Mouse (Mus musculus) c-Kit-negative CD71-positive TER-119-positive erythroid progenitor cells, embryonic 14.5 days (primary cell): ENCODE data around the gene Ubr4.

ENCODE experiments used
- DNase-seq: peaks from one replicate; pipeline ENCODE4 v3.0.0-alpha.2; 2013; ENCODE audit warnings: low read depth, low spot score

Ubr4 gene

DNA sequence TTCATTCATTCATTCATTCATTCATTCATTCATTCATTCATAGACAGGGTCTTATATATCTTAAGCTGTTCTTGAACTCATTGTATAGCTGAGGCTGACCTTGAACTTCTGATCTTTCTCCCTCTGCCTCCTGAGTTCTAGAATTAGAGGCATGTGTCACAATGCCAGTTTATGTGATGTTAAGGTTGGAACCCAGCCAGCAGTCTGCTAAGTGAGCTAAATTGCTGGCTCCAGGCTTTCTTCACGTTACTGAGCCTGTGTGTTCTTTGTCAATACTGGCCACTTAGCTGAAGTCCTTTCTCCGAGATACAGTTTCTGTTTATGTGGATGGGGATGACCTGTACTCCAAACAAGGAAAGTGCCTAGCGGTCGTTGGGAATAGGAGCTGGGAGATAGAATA is 78.5 kb downstream of the Ubr4 start:
- DNase-seq, result no peak

DNA sequence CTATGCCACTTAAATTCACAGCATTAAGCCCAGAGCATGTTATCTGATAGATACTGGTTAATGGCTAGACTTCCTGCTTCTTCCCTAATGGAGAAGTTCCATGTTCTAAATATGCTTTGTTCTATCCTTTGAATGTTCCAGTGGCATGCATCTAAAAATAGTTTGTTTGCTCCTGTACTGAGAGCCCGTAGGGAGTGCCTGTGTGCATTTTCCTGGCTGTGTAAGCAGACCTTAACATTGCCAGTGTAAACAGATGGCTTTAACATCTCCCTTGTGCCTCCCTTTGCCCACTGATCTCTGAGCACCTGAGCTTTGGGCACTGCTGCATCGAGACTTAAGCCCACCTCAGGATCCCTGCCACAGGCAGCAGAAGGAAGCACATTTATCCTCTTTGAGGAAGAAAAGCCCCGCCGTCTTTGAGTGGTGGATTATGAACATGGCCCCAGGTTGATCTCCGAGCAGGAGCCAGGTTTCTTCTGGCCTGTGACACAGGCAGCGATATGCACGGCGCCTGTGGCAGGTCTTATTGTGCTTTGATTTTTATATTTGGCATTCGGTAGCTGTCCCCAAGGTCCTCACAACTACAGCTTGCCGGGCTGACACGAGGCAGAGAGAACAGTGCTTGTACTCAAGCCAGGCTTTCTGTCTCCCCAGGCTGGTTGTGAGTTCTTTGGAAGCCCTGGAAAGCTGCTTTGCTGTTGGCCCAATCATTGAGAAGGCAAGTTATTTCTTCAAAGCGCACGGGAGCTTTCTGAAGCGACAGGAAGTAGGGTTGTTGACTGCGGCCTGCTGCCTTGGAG is 80.8 kb downstream of the Ubr4 start:
- no peak for DNase-seq

DNA sequence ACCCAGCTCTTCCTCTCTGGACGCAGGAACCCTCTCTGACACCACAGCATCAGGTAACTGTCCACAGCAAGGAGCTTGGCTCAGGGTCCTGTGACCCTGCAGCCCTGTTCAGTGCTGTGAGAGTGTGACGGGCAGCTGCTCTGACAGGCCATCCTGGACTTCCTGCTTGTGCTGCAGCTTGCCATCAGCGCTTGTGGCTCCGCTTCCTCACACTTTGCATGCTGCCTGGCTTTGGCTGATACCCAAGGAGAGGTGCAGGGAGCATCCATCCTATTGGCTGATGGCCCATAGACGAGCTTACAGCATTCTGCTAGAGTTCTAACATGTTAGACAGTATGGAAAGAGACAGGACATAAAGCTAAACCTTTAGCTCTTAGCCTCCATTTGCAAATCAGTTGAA is 88.8 kb downstream of the Ubr4 start:
- DNase-seq, result no peak

DNA sequence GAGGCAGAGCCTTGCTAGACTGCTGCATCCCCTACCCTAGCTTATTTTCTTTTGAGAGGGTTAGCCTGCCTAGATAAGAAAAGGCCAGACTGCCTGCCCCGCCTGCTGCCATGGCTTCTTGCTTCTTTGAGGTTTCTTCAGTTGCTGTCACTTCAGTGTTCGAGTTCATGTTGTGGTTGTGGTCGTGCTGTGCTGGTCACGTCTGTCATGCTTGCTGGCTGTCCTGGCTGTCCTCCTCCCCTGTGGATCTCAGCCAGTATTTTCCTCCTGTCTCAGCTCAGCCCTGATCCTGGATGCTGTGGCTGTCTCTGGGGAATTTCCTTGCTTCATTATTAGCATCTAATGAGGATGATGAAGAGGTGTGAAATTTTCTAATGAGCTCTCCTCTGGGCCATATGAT is 89.4 kb downstream of the Ubr4 start:
- no peak for DNase-seq

DNA sequence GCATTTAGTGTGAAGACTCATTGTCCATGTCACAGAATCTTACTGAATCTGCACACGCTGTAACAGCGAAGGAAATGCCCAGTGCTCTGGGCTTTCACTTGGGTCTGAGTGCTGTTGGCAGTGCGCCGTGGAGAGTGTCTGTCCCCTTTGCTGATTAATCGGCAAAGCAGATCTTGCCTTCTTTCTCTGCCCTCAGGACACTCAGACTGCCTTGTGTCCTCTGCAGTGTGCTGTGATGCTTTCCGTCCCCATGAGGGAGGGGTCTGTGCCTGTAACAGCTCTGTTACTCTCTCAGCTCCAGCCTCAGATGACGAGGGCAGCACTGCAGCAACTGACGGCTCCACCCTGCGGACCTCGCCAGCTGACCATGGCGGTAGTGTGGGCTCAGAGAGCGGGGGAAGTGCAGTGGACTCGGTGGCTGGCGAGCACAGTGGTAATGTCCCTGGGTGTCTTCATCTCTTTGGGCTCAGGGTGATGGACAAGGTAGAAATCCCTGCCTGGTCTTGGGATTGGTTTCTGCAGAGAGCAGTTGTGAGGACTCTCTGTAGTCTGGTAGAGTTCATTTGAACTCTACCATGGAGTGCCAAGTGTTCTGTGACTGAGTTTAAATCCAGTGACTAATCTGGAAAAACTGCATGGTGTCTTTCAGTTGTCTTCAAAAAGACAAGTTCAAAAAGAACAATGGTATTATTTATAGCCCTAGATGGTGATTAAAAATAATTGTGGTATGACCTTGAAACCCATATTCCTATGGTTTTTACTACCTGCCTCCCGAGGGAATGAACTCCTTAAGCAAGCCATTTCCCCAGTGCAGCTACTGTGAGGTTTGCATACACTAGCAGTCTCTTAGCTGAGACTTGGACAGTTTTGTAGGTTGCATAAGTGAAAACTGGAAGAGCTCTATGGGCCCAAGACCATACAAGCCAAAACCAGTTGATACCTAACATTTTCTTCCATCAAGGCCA is 90.3 kb downstream of the Ubr4 start:
- no peak for DNase-seq

DNA sequence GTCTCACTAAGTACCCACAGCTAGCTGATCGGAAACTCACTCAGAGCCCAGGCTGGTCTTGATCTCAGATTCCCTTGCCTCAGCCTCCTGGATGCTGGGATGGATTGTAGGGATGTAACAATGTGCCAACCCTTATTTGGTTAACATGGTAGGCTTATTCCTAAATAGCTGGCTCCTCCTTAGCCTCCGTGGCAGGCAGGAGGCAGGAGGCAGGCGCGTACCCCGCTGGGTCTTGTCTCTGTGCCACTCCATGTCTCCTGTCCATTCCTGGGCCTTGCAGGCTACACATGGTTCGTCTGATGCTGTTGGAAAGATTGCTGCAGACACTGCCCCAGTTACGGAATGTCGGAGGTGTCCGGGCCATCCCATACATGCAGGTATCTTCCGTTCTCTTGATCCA is 91.9 kb downstream of the Ubr4 start:
- no peak for DNase-seq

DNA sequence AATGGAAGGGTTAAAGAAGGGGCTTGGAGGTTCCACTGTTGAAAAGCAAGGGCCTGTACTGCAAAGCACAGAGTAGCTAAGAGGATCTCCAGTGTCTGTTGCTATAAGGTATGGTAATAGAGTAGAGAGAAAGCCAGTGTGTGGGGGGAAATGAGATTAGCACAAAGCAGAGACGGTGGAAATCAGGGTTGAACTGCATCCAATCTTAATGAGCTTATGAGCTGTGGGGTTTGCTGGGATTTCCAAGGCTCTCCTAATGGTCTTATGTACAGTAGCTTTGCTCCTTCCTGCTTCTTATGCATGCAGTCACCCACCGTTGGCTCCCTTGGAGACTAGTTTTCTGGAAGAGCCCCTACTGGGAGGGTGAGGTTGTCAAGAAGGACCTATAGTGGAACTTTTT is 93.8 kb downstream of the Ubr4 start:
- no peak for DNase-seq

DNA sequence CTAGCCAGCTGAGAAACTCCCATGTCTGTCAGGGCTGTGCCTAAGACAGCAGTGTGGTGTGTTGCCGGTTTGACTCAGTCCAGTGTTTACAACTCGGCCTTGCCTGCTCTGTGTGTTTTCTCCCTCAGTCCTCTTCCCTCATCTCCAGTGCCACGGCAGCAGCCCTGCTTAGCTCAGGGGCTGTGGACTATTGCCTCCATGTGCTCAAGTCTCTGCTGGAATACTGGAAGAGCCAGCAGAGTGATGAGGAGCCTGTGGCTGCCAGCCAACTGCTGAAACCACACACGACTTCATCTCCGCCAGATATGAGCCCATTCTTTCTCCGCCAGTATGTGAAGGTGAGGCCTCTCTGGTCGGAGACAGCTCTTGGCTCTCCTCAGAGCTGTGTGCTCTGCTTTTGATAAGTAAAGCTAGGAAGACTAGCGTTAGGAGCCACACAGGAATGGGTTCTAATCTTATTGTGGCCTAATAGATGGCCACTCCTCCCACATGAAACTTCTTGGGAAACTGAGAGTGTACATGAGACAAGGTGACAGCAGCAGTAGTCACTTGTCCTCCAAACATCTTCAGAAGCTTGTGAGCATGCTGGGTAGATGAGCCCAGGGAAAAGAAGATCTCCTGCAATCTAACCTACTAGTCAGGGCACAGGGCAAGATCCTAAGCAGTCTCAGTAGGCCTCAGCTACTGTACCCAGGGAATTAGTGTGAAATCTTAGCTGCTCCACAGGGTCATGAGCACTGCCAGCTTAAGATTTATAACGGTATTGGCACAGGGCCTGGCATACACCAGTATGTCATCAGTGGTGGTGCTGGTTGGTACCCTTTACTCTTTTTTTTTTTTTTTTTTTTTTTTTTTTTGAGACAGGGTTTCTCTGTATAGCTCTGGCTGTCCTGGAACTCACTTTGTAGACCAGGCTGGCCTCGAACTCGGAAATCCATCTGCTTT is 94.6 kb downstream of the Ubr4 start:
- DNase-seq, result no peak

DNA sequence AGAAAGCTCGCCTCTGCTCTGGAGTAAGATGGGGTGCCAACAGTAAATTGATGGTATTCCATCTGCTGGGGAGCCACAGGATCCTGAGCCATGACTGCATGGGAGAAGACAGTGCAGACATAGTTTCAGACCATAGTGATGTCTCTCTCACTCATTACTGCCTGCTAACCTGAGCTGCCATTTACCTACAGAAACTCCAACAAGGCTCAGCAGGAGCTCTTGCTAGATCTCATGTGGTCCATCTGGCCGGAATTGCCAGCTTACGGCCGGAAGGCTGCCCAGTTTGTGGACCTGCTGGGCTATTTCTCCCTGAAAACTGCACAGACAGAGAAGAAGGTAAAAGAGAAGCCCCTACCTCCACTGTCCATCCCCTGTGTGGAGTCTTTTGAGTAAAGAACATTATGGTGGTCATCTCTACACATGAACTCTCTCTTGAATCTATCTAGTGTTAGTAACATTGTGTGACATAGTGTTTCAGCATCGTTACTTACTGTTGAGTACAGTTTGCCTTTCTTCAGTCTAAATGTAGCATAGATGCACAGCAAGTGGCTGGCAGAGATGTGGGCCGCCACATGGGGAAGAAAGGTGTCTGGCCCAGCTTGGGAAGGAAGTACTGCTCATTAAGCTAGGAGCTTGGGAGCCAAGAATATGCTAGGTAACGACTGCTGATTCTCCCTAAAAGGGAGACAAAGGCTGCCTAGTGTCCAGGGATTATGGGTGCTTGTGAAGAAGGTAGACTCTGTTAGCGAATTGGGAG is 100.7 kb downstream of the Ubr4 start:
- no peak for DNase-seq

DNA sequence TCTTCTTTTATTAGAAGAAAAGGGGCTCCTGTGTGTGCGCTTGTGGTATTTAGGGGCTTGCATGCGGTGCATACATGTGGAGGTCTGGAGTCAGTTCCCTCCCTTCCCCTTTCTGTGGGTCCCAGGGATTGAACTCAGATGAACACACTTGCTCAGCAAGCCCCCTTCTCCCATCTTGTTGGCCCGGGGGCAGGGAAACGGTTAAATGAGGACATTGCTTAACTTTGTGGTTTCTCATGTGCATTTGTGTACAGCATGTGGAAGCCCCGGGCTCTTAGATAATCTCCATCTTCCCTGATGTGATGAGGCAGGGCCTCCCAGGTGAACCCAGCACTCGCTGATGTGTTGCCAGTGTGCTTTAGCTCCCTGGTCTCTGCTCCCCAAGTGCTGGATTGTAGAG is 101.9 kb downstream of the Ubr4 start:
- no peak for DNase-seq

DNA sequence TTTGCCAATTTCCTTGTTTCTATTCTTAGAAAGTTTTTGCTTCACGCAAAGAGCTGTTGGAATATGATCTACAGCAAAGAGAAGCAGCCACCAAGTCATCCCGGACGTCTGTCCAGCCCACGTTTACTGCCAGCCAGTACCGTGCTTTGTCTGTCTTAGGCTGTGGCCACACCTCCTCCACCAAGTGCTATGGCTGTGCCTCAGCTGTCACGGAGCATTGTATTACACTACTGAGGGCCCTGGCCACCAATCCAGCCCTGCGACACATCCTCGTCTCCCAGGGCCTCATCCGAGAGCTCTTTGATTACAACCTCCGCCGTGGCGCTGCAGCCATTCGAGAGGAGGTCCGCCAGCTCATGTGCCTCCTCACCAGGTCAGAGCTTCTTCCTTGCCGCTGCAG is 107.6 kb downstream of the Ubr4 start:
- DNase-seq, result no peak

DNA sequence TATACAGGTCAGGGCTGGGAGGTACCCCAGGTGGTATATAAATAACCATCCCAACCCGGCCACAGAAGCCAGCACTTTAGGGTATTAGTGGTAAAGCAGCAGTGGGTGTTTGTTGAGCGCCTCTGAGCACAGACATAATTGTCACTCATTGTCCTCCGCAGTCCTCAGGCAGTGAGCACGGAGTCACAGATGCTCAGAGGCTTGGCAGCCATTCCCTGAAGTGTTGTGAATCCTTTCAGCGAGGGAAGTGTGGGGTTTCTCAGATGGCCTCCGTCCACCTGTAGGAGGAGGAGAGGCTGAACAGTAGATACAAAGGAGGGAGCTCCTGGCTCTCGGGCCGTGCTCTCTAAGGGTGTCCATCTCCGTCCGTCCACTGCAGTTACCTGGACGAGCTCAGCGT is 111.8 kb downstream of the Ubr4 start:
- no peak for DNase-seq

DNA sequence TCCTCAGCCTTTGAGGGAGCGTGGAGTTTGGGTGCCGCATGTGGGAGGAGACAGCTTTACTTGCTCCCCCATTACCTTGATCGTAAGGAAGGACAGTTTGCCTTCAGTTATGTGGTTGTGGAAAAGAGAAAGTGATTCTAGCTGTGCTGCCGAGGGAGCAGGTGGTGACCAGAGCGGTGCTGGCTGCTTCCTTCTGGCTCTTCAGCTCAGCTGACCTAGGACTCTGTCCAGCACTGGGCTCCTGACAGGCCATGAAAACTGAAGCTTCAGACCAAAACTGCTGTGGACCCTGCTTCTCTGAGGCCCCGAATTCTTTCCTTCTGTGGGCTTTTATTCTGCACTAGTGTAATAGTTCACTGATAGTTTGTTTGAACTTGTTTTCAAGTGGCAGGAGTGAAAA is 114.1 kb downstream of the Ubr4 start:
- no peak for DNase-seq

DNA sequence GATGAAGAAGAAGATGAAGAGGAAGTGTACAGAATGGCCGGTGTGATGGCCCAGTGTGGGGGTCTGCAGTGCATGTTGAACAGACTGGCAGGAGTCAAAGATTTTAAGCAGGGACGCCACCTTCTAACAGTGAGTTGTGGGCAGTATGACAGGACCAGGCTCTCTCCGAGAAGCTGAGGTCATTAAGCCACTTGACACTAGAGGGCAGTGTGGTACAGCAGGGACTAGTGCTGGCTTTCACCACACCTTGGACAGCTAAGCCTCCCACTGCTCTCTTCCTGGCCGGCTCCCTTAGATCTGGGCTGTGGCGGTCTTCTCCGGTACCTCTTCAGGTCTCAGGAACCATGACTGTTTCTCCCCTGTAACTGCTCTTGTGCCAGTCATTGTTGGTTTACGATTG is 117.8 kb downstream of the Ubr4 start:
- peak; percentile 32 for DNase-seq

DNA sequence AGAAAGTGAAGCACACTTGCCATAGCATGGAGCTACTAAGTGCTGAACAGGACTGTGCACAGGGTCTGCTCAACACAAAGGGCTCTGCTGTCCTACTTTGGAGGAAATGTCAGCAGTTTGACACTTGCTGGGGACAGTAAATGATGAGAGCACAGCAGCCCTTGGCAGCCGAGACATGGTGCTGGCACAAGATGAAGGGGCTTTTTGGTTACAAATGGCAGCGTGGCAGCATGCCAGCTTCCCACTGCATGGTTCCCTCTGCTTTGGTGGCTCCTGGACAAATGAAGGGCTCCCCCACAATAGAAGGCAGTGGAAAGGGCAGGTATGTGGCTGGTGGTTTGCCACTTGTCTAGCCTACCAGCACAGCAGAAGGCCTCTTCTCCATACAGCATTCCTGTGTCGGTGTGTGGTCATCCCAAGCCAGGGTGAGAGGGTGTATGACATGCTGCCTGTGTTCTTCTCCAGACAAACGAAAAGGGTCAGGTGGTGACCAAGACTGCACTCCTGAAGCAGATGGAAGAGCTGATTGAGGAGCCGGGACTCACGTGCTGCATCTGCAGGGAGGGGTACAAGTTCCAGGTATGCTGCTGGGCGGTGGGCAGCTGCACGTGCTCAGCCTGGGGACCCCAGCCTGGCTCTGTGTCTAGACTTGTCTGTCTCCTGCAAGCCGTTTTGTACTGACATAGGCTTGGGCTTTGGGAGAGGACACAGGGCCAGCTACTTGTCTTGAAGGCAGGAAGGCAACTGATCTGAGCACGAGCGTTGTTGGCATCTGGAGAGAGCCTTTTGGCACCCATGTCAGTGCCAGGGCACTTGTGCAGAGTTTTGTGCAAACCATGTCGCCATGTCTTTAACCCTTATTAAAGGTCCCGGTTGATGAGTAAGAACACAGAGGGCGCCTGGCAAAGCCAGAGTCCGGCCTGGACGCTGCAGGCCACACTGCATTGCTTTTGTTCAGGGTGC is 124.5 kb downstream of the Ubr4 start:
- no peak for DNase-seq

DNA sequence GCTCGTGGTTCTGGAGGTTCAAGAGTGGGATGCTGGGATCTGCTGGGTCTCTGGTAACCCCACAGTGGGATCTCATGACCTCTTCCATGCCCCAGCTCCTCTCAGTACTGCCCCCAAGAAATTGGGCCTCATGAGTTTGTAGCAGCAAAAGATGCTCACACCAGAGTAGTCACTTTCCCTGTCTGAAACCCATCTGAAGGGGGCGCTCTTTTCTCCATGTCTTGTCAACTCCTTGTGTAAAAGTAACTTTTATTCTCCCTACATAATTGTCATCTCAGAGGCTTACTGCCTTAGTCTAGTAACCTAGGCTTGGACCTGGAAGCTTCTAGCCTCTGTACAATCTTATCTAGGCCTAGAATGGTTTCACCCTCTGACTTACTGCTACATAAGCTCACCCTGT is 125.6 kb downstream of the Ubr4 start:
- DNase-seq, result no peak

DNA sequence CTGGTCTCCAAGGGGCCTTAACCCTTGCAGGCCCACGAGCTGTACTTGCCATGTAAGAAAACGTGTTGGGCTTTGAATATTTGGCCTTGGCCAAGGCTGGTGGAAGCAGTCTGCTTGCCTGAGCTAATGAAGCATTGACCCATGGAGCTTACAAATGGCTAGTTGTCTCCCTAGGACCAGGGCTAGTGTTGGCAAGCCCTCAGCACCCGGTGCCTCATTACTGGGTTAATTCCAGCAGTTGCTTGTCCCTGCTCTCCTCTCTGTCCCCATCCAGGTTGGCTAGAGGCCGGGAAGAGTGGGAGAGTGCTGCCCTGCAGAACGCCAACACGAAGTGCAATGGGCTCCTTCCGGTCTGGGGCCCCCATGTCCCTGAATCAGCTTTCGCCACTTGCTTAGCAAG is 126.8 kb downstream of the Ubr4 start:
- no peak for DNase-seq

DNA sequence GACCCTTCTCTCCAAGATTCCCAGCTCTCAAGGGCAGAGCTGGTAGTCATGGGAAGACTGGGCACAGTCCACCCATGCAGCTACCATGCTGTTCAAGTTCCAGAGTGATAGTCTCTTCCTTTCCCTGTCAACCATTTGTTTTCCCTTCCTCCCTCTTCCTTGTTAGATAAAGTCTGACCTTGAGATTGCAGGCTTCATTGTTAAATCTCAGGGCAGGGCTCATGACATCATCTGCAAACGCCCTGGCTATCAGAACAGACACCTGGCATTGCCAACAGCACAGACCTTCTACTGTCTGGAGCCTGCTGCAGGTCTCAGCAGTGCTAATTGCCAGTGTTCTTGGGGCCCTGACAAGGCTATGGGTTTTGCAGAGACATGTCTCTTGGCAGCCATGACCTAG is 129.0 kb downstream of the Ubr4 start:
- no peak for DNase-seq

DNA sequence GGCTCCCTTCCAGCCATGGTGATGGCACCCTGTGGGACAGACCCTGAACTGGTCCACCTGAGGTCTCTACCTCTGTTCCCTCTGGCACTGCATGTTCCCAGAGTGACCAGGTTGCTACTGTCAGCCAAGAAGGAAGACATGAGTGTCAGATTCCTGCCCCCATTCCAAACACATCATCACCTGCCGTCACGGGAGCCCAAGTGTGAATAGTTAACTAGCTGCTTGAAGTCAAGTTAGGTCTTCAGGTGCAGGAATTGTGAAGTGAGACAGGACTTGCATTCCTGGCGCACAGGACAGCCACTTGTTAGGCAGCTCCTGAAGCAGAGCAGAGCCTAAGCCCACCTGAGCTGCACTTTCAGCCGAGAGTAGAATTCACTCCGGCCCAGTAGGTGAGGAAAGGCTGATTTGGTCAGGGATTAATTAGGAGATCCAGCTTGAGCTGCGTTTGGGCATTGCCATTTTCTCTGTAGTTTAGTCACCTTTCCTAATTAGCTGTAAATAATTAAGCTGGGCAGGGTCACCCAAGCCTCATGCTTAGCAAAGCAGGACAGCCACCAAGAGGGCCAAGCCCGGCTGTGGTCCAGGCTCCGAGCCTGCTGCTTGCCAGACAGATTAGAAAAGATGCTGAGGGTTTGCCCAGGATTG is 131.2 kb downstream of the Ubr4 start:
- DNase-seq, result no peak
